Mouse (Mus musculus) telencephalon, adult 2 months (tissue): Measurements from ENCODE around the gene Cenpo.
"Not testable (repeated sequence)": the region's sequence is repeated elsewhere in the genome, so short reads cannot be mapped to it uniquely, and the experiment has no call there.

Experiments used
- DNase-seq: peaks from one replicate; pipeline ENCODE4 v3.0.0-alpha.2; 2011; ENCODE audit warnings: low read depth, low spot score

Gene Cenpo

GRCm38 (mm10) chr12:4233572-4234508, at the start of gene Cenpo, which contains the start of gene Ptrhd1:
Gene Cenpo (minus strand): TSS chr12:4234294.
Gene Ptrhd1 (plus strand): TSS chr12:4234027.
- DNase-seq: peak; percentile 99

- no peak for DNase-seq
These were observed 45.8 kb upstream of the Cenpo start for GRCm38 (mm10) chr12:4279878-4280277.

- no peak for DNase-seq
These were observed 45.1 kb upstream of the Cenpo start for GRCm38 (mm10) chr12:4278978-4279755.

- peak; percentile 48 for DNase-seq
These were observed 37.0 kb upstream of the Cenpo start for GRCm38 (mm10) chr12:4271078-4271477.

- no peak for DNase-seq
These were observed 33.7 kb upstream of the Cenpo start for GRCm38 (mm10) chr12:4267765-4268164.

- peak; percentile 22 for DNase-seq
These were observed 18.9 kb upstream of the Cenpo start for GRCm38 (mm10) chr12:4252742-4253655.

GRCm38 (mm10) chr12:4249786-4250185, 15.7 kb upstream of the Cenpo start:
- DNase-seq: no peak

GRCm38 (mm10) chr12:4245742-4246141, 11.6 kb upstream of the Cenpo start:
- DNase-seq: no peak

- no peak for DNase-seq
These were observed 9.7 kb upstream of the Cenpo start for GRCm38 (mm10) chr12:4243805-4244204.

GRCm38 (mm10) chr12:4240281-4240680, 6.2 kb upstream of the Cenpo start:
- DNase-seq: not testable (repeated sequence)

- DNase-seq: no peak
These were observed 3.4 kb upstream of the Cenpo start for GRCm38 (mm10) chr12:4237481-4237880.

GRCm38 (mm10) chr12:4232777-4233176, 1.3 kb downstream of the Cenpo start:
- no peak for DNase-seq

GRCm38 (mm10) chr12:4230156-4230555, 3.9 kb downstream of the Cenpo start:
- no peak for DNase-seq

- DNase-seq: no peak
These were observed 21.2 kb downstream of the Cenpo start for GRCm38 (mm10) chr12:4212908-4213307.

GRCm38 (mm10) chr12:4211174-4211573, 22.9 kb downstream of the Cenpo start:
- no peak for DNase-seq

- no peak for DNase-seq
These were observed 24.9 kb downstream of the Cenpo start for GRCm38 (mm10) chr12:4209196-4209595.

- DNase-seq: no peak
These were observed 25.5 kb downstream of the Cenpo start for GRCm38 (mm10) chr12:4208405-4209133.

GRCm38 (mm10) chr12:4206106-4206505, 28.0 kb downstream of the Cenpo start:
- DNase-seq: no peak

- no peak for DNase-seq
These were observed 31.9 kb downstream of the Cenpo start for GRCm38 (mm10) chr12:4202206-4202605.

- peak; percentile 78 for DNase-seq
These were observed 32.5 kb downstream of the Cenpo start for GRCm38 (mm10) chr12:4201454-4202200.
